Mouse (Mus musculus) neural tube, embryonic 11.5 days (tissue): ENCODE results near the gene 3110040N11Rik. TPM values are rescaled to one million over a fixed set of nuclear protein-coding genes. Genes with fewer than 3 reads are reported as not detected.

Experiments
- ATAC-seq: fragments of 200-750 bp; cut with Nextera tagmentation; 2 replicates; pipeline ENCODE4 v1.8.0; 2017; ENCODE audit warnings: moderate number of reproducible peaks, mild to moderate bottlenecking, moderate TSS enrichment, moderate library complexity; ENCODE audit not compliant: insufficient read depth, low FRiP score, low TSS enrichment
- DNase-seq: peaks from one replicate; pipeline ENCODE4 v3.0.0-alpha.2; 2015; ENCODE audit warnings: low spot score
- H3K27ac ChIP-seq: fragments of 300-500 bp; sonication (generic); 2 replicates; pipeline ENCODE4 v1.5.1; 2014; ENCODE audit warnings: low read depth, mild to moderate bottlenecking, low read length
- H3K27me3 ChIP-seq: fragments of 300-500 bp; sonication (generic); 2 replicates; pipeline ENCODE4 v1.6.1; 2014; ENCODE audit warnings: mild to moderate bottlenecking, low read length, mixed read lengths; ENCODE audit not compliant: control insufficient read depth, insufficient read depth
- H3K36me3 ChIP-seq: fragments of 300-500 bp; sonication (generic); 2 replicates; pipeline ENCODE4 v1.6.1; 2014; ENCODE audit warnings: mild to moderate bottlenecking, low read length, moderate library complexity, mixed read lengths; ENCODE audit not compliant: control insufficient read depth, insufficient read depth
- H3K4me1 ChIP-seq: fragments of 300-500 bp; sonication (generic); 2 replicates; pipeline ENCODE4 v1.6.1; 2014; ENCODE audit warnings: low read length, mixed read lengths; ENCODE audit not compliant: control insufficient read depth, insufficient read depth
- H3K4me2 ChIP-seq: fragments of 300-500 bp; sonication (generic); 2 replicates; pipeline ENCODE4 v1.6.1; 2014; ENCODE audit warnings: low read depth, mild to moderate bottlenecking, moderate library complexity
- H3K4me3 ChIP-seq: fragments of 300-500 bp; sonication (generic); 2 replicates; pipeline ENCODE4 v1.5.1; 2014; ENCODE audit warnings: low read depth, low read length
- H3K9ac ChIP-seq: fragments of 300-500 bp; sonication (generic); 2 replicates; pipeline ENCODE4 v1.6.1; 2014; ENCODE audit warnings: mild to moderate bottlenecking, low read length
- H3K9me3 ChIP-seq: fragments of 300-500 bp; sonication (generic); 2 replicates; pipeline ENCODE4 v1.6.1; 2016; ENCODE audit warnings: low read length; ENCODE audit not compliant: control insufficient read depth
- WGBS: fragments of 180-500 bp; shearing (Covaris S2); extraction: QIAGEN DNeasy Blood & Tissue Kit; methylation state at CpG from one replicate; pipeline ENCODE4 v1.1.7; 2014; 5-methylcytosine and 5-hydroxymethylcytosine counted together
- polyA plus RNA-seq: library from polyadenylated mRNA; unstranded; fragments of >200 nt; fragmentation: Nextera tagmentation; extraction: Ambion mirVana; gene quantifications from 2 replicates; pipeline ENCODE4 v1.2.1, GENCODE M21; 2014

3110040N11Rik gene
- polyA plus RNA-seq, 1 experiment from 2014 or later, result 46.7 TPM

DNA sequence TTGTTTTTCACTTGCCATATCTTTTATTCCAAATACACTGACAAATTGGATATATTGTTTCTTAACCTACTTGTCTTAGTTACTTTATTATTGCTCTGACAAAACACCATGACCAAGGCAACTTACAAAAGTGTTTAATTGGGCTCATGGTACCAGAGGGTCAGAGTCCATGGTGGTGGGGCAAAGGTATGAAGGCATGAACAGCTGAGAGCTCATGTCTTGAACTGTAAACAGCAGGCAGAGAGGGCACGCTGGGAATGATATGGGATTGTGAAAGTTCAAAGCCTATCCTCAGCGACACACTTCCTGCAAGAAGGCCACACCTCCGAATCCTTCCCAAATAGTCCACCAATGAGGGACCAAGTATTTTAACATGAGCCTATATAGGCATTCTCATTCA, 41.3 kb downstream of the 3110040N11Rik start:
- Histone ChIP-seq H3K4me3 (no peak overlapping the region), H3K36me3 (no peaks in the 10 kb centered on the region), H3K4me1 (no peaks in the 10 kb centered on the region), H3K9me3 (no peaks in the 10 kb centered on the region), H3K27me3 (no peaks in the 10 kb centered on the region), H3K27ac (no peak overlapping the region), H3K4me2 (no peak overlapping the region), H3K9ac (no peak overlapping the region)
- no peak for DNase-seq
- ATAC-seq, result no peak
- WGBS, result 87% methylated on average over 3 of the region's 3 CpGs

DNA sequence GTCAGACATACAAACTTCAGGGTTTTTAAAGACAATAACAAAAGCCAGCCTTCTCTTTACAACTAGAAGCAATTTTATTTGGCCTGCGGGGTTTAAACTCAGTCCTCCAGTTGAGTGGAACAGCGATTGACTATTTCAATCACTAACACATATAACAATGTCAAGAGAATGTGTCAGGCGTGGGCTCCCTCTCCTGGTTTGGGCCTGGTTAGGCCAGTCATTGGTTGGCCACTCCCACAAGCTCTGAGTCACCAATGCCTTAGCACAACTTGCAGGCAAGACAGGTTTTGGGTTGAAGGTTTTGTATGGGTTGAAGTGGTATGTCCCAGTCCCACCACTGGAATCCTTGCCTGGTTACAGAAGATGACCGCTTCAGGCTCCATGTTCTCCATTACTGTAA, 45.1 kb downstream of the 3110040N11Rik start:
- no peak overlapping the region for H3K4me2 ChIP-seq
- H3K9ac ChIP-seq, result no peak overlapping the region
- H3K4me3 ChIP-seq, result no peak overlapping the region
- DNase-seq (peak; percentile 34), ATAC-seq (no peak)
- WGBS, result 79% methylated on average over 4 of the region's 4 CpGs
- H3K27me3 ChIP-seq, result no peaks in the 10 kb centered on the region
- no peaks in the 10 kb centered on the region for H3K9me3 ChIP-seq
- no peaks in the 10 kb centered on the region for H3K36me3 ChIP-seq
- H3K4me1 ChIP-seq, result no peaks in the 10 kb centered on the region
- no peak overlapping the region for H3K27ac ChIP-seq

DNA sequence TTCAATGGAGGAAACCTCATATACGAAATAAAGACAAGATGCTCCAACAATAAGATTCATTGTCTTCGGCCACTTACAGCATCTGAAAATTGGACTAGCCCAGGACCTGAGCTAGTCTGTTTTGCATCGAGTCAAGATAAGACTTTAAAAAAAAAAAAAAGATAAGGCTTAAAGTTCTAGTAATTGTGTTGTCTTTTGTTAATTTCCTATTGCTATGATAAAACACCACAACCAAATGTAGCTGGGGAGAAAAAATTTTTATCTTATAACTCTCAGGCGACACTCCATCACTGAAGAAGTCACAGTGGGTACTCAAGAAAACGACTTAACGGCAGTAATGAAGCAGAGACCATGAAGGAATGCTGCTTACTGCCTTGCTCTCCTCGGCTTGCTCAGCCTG, 49.3 kb downstream of the 3110040N11Rik start:
- H3K9me3 ChIP-seq, result no peaks in the 10 kb centered on the region
- 88% methylated on average over 7 of the region's 7 CpGs for WGBS

DNA sequence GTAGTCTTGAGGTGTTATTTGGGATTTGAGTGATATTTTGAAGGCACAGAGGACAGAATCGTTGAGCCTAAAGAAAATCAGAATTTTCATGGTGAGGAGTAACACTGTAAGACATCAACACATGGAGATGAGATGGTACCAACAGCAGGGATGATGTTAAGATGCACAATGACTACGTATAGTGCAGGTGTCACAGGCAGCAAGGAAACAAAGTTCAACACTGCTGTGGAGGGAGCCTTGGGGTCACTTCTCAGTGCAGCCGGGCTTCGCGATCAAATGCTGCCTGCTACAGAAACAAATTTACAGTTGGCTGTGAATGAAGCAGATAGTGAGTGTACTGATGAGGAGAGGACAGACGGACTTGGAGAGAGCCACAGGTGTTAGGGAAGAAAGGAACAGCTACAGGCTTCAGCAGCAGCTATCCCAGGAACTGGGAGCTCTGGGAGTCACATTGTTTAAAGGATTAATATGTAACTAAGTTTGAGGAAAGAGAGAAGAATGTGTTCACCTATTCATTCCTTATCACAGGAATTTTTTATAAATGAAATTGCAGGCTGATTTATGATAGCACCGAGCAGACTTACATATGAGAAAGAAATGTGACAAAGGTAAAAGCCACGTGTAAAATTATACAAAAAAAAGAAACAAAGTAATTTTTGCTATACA, 50.4 kb downstream of the 3110040N11Rik start:
- WGBS, result 86% methylated on average over 8 of the region's 8 CpGs
- no peaks in the 10 kb centered on the region for H3K36me3 ChIP-seq
- H3K4me2 ChIP-seq, result no peak overlapping the region
- H3K27ac ChIP-seq, result no peak overlapping the region
- no peaks in the 10 kb centered on the region for H3K9me3 ChIP-seq
- no peak for ATAC-seq
- H3K4me1 ChIP-seq, result no peaks in the 10 kb centered on the region
- H3K9ac ChIP-seq, result no peak overlapping the region
- DNase-seq, result no peak
- no peaks in the 10 kb centered on the region for H3K27me3 ChIP-seq
- H3K4me3 ChIP-seq, result no peak overlapping the region

More for the DNA sequence above, 49.3 kb downstream of the 3110040N11Rik start:
- H3K4me3 ChIP-seq, result no peak overlapping the region
- ATAC-seq, result no peak
- H3K9ac ChIP-seq, result no peak overlapping the region
- no peaks in the 10 kb centered on the region for H3K27me3 ChIP-seq
- no peak overlapping the region for H3K4me2 ChIP-seq
- no peak overlapping the region for H3K27ac ChIP-seq
- DNase-seq, result no peak
- H3K4me1 ChIP-seq, result no peaks in the 10 kb centered on the region
- H3K36me3 ChIP-seq, result no peaks in the 10 kb centered on the region

DNA sequence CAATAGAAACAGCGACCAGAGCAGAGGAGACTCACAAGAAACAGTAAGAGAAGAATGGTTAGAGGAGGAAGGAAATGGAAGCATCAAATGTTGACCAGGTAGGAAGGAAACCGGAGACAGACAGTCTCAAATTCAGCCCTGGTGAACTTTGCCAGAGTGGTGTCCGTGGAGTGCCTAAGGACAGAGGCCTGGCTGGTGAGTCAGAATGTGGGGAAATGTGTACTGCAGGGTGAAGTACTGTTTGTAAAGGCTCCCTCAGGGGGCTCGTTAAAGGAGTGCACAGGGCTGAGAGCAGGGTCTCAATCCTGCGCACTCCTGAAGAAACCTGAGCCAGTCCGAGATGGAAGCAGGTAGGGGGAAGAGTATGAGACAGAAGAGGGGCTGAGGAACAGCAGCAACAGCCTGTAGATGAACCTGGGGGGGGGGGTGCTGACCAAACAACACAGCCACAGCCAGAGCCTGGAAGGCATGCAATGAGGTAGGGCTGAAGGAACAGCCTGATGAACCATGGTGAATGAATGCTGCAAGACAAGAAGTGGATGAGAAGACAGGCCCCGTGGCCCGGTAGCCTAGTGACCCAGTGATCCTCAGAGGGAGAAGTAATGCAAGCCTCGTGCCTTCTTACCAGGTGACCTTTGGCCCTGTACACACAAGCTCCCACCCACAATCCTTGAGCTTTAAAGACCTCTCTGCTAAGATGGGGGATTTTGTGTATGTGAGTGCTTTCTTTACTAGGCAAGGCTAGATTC, 53.8 kb downstream of the 3110040N11Rik start:
- Histone ChIP-seq H3K4me2 (no peak overlapping the region), H3K27me3 (no peaks in the 10 kb centered on the region), H3K9ac (no peak overlapping the region), H3K36me3 (no peaks in the 10 kb centered on the region), H3K4me3 (no peak overlapping the region), H3K4me1 (no peaks in the 10 kb centered on the region), H3K9me3 (no peaks in the 10 kb centered on the region), H3K27ac (no peak overlapping the region)
- DNase-seq (no peak), ATAC-seq (no peak)
- 70% methylated on average over 9 of the region's 9 CpGs for WGBS

DNA sequence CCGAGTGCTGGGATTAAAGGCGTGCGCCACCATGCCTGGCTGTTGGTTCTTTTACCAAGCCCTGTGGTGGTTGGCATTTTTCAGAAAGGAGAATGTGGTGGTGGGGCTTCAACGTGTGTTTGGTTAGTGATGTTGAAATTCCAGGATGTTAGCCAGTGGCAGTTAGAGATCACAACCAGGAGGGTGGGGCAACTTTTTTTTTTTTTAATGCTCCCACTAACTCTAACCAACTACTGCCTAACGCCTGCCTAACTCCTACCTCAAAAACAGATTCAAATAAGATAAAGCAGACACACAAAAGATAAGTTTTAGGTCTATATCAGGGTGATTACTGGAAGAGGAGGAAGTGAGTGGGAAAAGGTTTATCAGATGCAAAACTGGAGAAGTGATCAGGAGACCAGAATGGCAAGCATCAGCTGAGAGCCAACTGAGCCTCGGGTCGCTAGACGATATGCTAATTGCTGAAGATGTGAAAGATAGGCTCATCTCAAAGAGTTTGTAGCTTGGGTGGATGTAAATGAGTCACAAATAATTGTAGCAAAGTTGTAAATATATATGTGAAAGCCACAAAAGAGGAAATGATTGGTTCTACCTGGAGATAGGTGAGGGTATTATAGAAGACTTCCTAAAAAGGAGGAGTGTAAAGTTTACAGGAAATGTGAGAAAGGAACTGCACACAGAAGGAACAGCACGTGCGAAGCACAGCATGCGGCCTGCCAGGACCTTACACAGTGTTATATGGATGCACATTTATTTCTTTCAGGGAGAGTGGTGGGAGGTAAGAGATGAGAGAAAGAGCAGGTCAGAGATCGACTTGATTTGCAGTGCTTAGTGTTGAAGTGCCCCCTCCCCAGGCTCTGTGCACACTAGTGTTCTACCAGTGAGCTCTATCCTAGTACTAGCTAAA, 56.8 kb downstream of the 3110040N11Rik start:
- ATAC-seq, result no peak
- H3K36me3 ChIP-seq, result no peaks in the 10 kb centered on the region
- H3K9me3 ChIP-seq, result no peaks in the 10 kb centered on the region
- no peak overlapping the region for H3K4me3 ChIP-seq
- no peak overlapping the region for H3K9ac ChIP-seq
- no peak for DNase-seq
- H3K27ac ChIP-seq, result no peak overlapping the region
- no peaks in the 10 kb centered on the region for H3K27me3 ChIP-seq
- WGBS, result 83% methylated on average over 12 of the region's 12 CpGs
- no peaks in the 10 kb centered on the region for H3K4me1 ChIP-seq
- H3K4me2 ChIP-seq, result no peak overlapping the region

Other genes with a start within 250 kb of the 3110040N11Rik start
- 0.09 and 0.16 TPM in 2 replicates for gene Fsd2, start 222.5 kb downstream of the 3110040N11Rik start, polyA plus RNA-seq
- gene Whamm, start 218.2 kb downstream of the 3110040N11Rik start, polyA plus RNA-seq, result 5.4 and 5.8 TPM in 2 replicates
- gene Homer2, start 82.0 kb downstream of the 3110040N11Rik start, polyA plus RNA-seq, result 18.1 and 18.4 TPM in 2 replicates
- gene Ramac, start 26.6 kb downstream of the 3110040N11Rik start, polyA plus RNA-seq, result 107 and 109 TPM in 2 replicates
- 94.1 and 100 TPM in 2 replicates for gene Btbd1, start 40.0 kb upstream of the 3110040N11Rik start, polyA plus RNA-seq
- gene Gm10160, start 66.3 kb upstream of the 3110040N11Rik start, polyA plus RNA-seq, result not detected in 2 replicates
- 13.9 and 16.8 TPM in 2 replicates for gene Tm6sf1, start 69.5 kb upstream of the 3110040N11Rik start, polyA plus RNA-seq
- 37.5 and 40.3 TPM in 2 replicates for gene Hdgfl3, start 145.0 kb upstream of the 3110040N11Rik start, polyA plus RNA-seq
- gene Bnc1, start 202.8 kb upstream of the 3110040N11Rik start, polyA plus RNA-seq, result 3.3 and 4.6 TPM in 2 replicates